Mouse (Mus musculus): ENCODE measurements at regions not wholly inside any gene's neighbourhood (a gene's known extent, or its start where the extent isn't known, plus 50 kb on each side); places are given as distances from the start of the nearest gene placed in this dataset.
A peak's percentile ranks its signal among the peaks of the same experiment; 100 is the strongest.
"Not testable (repeated sequence)": the region's sequence is repeated elsewhere in the genome, so short reads cannot be mapped to it uniquely, and the experiment has no call there.

DNA sequence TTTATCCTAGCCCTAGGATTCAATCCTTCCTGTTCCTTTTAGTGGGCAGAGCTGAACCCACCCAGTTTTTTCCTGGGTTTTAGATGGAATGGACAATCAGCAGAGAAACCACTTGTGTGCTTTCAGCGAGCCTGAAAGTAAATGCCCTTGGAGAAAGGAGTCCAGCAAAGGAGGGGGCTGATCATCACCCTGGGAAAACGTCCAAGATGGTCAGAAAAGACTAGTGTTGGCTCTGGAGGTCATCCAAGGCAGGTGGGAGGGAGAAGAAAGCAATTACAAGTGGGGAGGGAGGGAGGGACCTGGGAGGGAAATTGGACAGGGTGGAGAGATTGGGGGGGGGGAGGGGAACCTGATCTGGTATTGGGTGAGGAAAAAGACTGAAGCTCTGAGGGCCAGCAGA lies 55.6 kb upstream of the Zfp366 start:
- Histone ChIP-seq H3K4me3 (no peak overlapping the region), H3K36me3 (no peaks in the 10 kb centered on the region), H3K27ac (no peak overlapping the region), H3K9me3 (no peaks in the 10 kb centered on the region), H3K4me1 (peaks cover 16% of the 10 kb centered on the region), H3K4me2 (no peak overlapping the region), H3K27me3 (no peaks in the 10 kb centered on the region), H3K9ac (no peak overlapping the region)
- 28% methylated on average over 2 of the region's 2 CpGs for WGBS
- ATAC-seq (ENCODE audit: borderline replicate concordance, extremely low read depth, low FRiP score, low TSS enrichment): no peak

DNA sequence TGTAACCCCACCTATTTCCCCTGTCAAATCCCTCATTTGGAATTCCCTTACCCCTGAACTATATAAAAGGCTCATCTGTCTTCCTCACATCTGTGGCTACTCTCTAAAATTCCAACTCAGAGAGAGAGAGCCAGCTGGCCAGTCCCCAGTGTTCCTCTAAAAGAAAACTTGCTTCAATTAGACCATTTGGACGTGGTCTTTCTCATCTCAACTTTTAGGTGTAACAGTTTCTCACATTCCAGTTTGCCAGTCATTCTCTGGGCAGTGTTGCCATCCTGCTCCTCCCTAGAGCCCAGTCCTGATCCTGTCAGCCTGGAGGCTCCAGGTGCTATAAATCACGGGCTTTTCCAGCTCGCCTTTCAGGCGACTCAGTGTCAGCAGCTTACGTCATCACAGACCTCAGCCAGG lies 56.3 kb upstream of the Zfp366 start:
- 51% methylated on average over 5 of the region's 5 CpGs for WGBS
- H3K27ac ChIP-seq: no peak overlapping the region; the same call in 1 of the 2 replicates

DNA sequence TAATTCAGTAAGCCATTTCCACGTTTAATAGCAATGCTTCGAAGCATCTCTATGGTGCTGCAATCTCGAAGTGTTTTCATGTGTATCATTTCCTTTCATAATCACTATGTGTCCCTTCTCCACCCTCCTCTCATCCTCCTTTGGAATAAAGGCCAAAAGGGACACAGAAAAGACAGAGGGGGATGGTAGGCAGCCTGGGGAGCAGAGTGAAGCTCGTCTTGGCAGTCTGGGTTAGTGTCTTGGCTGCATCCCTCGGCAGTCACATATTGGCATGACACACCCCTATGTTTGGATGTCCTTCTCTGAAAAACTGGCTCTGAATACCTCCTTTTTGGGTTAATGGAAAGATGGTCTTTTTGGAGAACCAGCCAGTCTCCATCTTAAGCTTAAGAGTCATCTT lies 56.9 kb upstream of the Zfp366 start:
- 73% methylated on average over 5 of the region's 5 CpGs for WGBS

More for the DNA sequence above, 56.3 kb upstream of the Zfp366 start:
- Histone ChIP-seq H3K9me3 (no peaks in the 10 kb centered on the region), H3K4me2 (no peak overlapping the region), H3K27me3 (no peaks in the 10 kb centered on the region), H3K36me3 (no peaks in the 10 kb centered on the region), H3K4me1 (peaks cover 16% of the 10 kb centered on the region), H3K4me3 (no peak overlapping the region), H3K9ac (no peak overlapping the region)
- ATAC-seq (ENCODE audit: borderline replicate concordance, extremely low read depth, low FRiP score, low TSS enrichment): no peak

DNA sequence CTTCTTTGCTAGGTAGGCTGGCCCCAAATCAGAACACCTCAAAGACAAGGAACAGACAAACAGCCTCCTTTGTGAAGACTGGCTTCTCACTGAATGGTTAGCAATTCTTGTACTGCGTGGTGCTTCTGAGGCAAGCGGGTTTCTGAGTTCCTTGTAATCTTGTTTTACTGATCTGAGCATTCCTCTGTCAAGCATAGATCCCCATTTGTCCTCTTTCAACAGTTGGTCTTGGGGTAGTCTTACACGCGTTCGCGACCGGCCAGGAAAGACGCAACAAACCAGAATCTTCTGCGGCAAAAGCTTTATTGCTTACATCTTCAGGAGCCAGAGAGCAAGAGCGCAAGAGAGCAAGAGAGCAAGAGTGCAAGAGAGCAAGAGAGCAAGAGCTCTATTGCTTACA lies 57.7 kb upstream of the Zfp366 start:
- H3K4me2 ChIP-seq; H3K36me3 ChIP-seq; H3K4me3 ChIP-seq; ATAC-seq (ENCODE audit: borderline replicate concordance, extremely low read depth, low FRiP score, low TSS enrichment); H3K27ac ChIP-seq; H3K9me3 ChIP-seq; H3K27me3 ChIP-seq; H3K9ac ChIP-seq: not testable (repeated sequence)
- WGBS: 92% methylated on average over 10 of the region's 10 CpGs
- peaks cover 16% of the 10 kb centered on the region for H3K4me1 ChIP-seq

More for the DNA sequence above, 56.9 kb upstream of the Zfp366 start:
- Histone ChIP-seq H3K27me3 (no peaks in the 10 kb centered on the region), H3K9ac (no peak overlapping the region), H3K4me2 (no peak overlapping the region), H3K4me3 (no peak overlapping the region), H3K9me3 (no peaks in the 10 kb centered on the region), H3K36me3 (no peaks in the 10 kb centered on the region), H3K4me1 (peaks cover 16% of the 10 kb centered on the region), H3K27ac (no peak overlapping the region; the same call in 1 of the 2 replicates)
- no peak for ATAC-seq (ENCODE audit: borderline replicate concordance, extremely low read depth, low FRiP score, low TSS enrichment)

DNA sequence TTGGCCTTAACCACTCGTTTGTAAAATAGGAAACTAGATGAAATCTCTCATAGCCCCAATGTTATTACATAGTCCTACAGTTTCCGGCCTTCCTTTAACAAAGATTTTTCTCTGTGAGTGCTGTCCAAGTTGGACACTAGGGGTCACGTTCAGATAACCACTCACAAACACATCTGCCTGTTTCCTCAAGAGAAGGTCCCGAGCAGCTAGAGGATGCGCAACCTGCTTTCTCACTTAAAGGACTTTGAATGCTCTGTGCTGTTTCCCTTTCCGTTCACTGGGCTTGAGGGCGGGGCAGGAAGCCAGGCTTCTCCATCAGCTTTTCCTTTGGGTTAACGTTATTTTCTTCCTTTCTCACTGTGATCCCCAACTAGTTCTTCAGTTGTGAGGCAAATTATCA lies 58.1 kb upstream of the Zfp366 start:
- no peaks in the 10 kb centered on the region for H3K36me3 ChIP-seq
- H3K9me3 ChIP-seq: no peaks in the 10 kb centered on the region
- H3K27ac ChIP-seq: no peak overlapping the region
- 73% methylated on average over 8 of the region's 8 CpGs for WGBS
- ATAC-seq (ENCODE audit: borderline replicate concordance, extremely low read depth, low FRiP score, low TSS enrichment): no peak
- no peak overlapping the region for H3K4me2 ChIP-seq
- no peak overlapping the region for H3K4me3 ChIP-seq
- no peak overlapping the region for H3K9ac ChIP-seq
- H3K4me1 ChIP-seq: peaks cover 16% of the 10 kb centered on the region
- H3K27me3 ChIP-seq: no peaks in the 10 kb centered on the region

DNA sequence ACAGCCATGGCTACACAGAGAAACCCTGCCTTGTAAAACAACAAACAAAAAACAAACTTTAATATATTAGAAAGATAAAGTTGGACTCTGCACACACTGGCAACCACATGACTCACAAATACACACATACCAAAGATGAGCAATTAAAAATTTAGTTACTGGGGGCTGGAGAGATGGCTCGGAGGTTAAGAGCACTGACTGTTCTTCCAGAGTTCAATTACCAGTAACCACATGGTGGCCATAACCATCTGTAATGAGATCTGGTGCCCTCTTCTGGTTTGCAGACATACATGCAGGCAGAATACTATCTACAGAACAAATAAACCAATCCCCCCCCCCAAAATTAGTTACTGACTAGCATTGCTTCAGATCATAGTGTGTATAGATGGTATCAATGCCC lies 58.7 kb upstream of the Zfp366 start:
- no peak overlapping the region for H3K27ac ChIP-seq
- no peaks in the 10 kb centered on the region for H3K36me3 ChIP-seq
- no peak for ATAC-seq (ENCODE audit: borderline replicate concordance, extremely low read depth, low FRiP score, low TSS enrichment)
- 71% methylated on average over 1 of the region's 1 CpGs for WGBS
- H3K9me3 ChIP-seq: no peaks in the 10 kb centered on the region
- H3K27me3 ChIP-seq: no peaks in the 10 kb centered on the region
- no peak overlapping the region for H3K9ac ChIP-seq
- H3K4me3 ChIP-seq: no peak overlapping the region
- H3K4me1 ChIP-seq: peaks cover 16% of the 10 kb centered on the region
- no peak overlapping the region for H3K4me2 ChIP-seq

DNA sequence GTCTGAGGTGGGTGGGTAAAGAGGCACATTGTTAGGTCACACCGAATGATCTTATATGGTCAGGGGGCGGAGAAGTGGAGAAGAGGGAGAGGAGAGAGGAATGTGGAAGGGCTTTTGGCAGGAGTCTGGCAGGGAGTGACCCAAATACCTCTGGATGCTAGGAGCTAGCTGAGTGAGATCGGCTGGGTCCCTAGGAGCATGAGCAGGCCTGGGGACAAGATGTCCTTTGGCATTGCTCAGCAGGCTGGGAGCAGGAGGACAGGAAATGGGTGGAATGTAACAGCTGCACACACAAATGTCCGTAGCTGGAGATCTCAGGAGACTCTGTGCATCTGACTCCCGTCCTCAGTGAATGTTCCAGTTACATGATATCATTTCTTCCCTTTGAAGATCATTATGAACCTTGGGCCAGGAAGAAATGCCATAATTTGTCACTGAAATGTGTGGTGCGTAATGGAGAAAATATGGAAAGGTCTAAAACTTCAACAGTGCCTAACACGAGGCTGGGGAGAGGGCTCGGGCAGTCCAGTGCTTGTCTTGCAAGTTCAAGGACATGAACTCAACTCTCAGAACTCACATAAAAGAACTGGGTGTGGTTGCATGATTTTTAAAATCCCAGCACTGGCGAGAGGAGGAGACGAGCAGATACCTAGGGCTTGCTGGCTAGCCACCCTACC lies 59.6 kb upstream of the Zfp366 start:
- WGBS: 37% methylated on average over 10 of the region's 10 CpGs
- ATAC-seq (ENCODE audit: borderline replicate concordance, extremely low read depth, low FRiP score, low TSS enrichment): peak; percentile 76
- H3K9ac ChIP-seq: no peak overlapping the region
- H3K27me3 ChIP-seq: no peaks in the 10 kb centered on the region
- H3K4me2 ChIP-seq: no peak overlapping the region
- H3K9me3 ChIP-seq: no peaks in the 10 kb centered on the region
- peaks cover 16% of the 10 kb centered on the region for H3K4me1 ChIP-seq
- no peaks in the 10 kb centered on the region for H3K36me3 ChIP-seq
- no peak overlapping the region for H3K4me3 ChIP-seq
- peak overlapping the region; percentile 70 for H3K27ac ChIP-seq

DNA sequence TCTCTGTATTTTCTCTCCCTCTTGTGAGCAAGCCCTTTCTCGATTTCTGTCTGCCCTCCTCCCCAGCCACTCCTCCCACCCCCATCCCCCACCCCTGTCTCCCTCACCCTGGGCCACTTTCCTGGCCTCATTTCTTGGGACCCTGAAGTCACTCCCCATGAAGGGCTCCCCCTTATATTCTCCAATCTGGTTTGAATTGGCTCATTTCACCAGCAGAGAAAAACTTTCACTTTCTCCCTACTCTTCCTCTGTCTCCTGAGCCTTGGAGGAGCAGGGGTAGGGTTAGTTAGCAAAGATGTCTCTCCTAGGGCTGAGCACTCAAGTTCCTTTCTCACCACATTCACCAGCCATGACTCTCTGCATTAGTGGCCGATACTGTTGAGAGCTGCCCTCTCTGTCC lies 60.5 kb upstream of the Zfp366 start:
- no peak for ATAC-seq (ENCODE audit: borderline replicate concordance, extremely low read depth, low FRiP score, low TSS enrichment)
- H3K27me3 ChIP-seq: no peaks in the 10 kb centered on the region
- no peak overlapping the region for H3K4me3 ChIP-seq
- H3K9ac ChIP-seq: no peak overlapping the region
- H3K27ac ChIP-seq: peak overlapping the region; percentile 70
- H3K4me2 ChIP-seq: no peak overlapping the region; the same call in 1 of the 2 replicates
- 39% methylated on average over 1 of the region's 2 CpGs for WGBS
- no peaks in the 10 kb centered on the region for H3K36me3 ChIP-seq
- no peaks in the 10 kb centered on the region for H3K9me3 ChIP-seq
- H3K4me1 ChIP-seq: peaks cover 16% of the 10 kb centered on the region

DNA sequence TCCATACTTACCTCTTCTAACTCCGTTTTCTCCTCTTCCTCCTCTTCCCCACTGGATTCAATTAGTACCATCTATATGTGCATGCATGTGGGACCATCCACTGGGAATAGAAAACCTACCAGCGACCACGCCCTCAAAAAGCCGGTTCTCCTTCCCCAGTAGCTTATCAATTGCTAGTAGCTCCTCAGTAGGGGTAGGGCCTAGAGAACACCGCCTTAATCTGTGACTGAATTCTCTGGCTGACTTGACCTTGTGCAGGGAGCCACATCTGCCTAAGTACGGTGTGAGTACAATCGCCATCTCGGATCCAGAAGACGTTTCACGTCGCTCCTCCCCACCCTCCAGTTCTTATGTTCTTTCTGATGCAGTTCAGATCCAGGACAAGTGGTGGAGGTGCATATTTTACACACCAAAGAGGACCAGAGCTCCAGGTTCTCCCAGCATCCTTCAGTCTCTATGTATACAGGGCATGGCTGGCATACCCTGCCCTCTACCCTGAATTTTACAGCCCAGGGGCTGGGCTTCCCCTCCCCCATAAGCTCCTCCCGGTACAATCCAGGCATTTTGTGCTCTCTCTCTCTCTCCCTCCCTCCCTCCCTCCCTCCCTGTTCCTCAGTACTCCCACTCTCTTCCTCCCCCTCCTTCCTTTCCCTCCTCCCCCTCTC lies 61.0 kb upstream of the Zfp366 start:
- Histone ChIP-seq H3K4me2 (no peak overlapping the region), H3K4me3 (no peak overlapping the region), H3K36me3 (no peaks in the 10 kb centered on the region), H3K9me3 (no peaks in the 10 kb centered on the region), H3K27me3 (no peaks in the 10 kb centered on the region), H3K9ac (no peak overlapping the region), H3K27ac (no peak overlapping the region), H3K4me1 (peaks cover 16% of the 10 kb centered on the region)
- WGBS: 72% methylated on average over 12 of the region's 12 CpGs
- ATAC-seq (ENCODE audit: borderline replicate concordance, extremely low read depth, low FRiP score, low TSS enrichment): no peak; the same call in 1 of the 2 replicates

DNA sequence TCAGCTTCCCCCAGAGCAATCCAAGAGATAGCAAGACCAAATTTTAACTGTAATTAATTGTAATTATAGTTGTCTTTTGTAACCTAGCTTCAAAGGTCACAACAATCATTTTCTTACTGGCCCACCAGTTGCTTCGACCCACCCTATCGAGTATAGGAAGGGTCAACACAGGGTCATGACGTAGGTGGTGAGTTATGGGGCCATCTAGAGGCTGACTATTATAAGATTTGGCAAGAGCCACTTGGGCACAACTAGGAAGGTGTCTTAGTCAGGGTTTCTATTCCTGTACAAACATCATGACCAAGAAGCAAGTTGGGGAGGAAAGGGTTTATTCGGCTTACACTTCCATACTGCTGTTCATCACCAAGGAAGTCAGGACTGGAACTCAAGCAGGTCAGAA lies 62.1 kb upstream of the Zfp366 start:
- H3K9ac ChIP-seq; H3K4me3 ChIP-seq; H3K27me3 ChIP-seq; H3K4me2 ChIP-seq; ATAC-seq (ENCODE audit: borderline replicate concordance, extremely low read depth, low FRiP score, low TSS enrichment); H3K27ac ChIP-seq; H3K9me3 ChIP-seq; H3K36me3 ChIP-seq: not testable (repeated sequence)
- 74% methylated on average over 4 of the region's 4 CpGs for WGBS
- H3K4me1 ChIP-seq: peaks cover 16% of the 10 kb centered on the region

DNA sequence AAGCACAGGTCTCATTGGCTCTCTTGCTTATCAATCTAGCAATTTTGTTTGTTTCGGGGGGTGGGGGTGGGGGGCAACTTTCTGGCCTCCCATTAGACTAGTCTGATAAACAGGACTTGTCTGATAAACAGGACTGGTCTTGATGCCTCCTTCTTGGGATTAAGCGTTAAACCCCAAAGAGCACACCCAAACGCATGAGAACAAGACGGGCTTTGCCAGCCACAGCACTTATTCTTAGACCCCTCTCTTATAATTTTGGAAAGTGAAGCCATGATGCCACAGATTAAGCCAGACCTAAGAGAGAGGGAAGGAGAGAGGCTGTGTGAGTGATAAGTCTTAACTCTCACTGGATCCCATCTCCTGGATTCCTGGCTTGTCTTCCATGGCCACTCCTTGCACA lies 63.5 kb upstream of the Zfp366 start:
- ATAC-seq (ENCODE audit: borderline replicate concordance, extremely low read depth, low FRiP score, low TSS enrichment): no peak
- H3K36me3 ChIP-seq: no peaks in the 10 kb centered on the region
- no peak overlapping the region for H3K4me2 ChIP-seq
- peaks cover 16% of the 10 kb centered on the region for H3K4me1 ChIP-seq
- no peaks in the 10 kb centered on the region for H3K27me3 ChIP-seq
- no peak overlapping the region for H3K4me3 ChIP-seq
- H3K9me3 ChIP-seq: no peaks in the 10 kb centered on the region
- whole genome bisulfite sequencing: 93% methylated on average over 4 of the region's 4 CpGs
- H3K9ac ChIP-seq: no peak overlapping the region
- no peak overlapping the region for H3K27ac ChIP-seq

DNA sequence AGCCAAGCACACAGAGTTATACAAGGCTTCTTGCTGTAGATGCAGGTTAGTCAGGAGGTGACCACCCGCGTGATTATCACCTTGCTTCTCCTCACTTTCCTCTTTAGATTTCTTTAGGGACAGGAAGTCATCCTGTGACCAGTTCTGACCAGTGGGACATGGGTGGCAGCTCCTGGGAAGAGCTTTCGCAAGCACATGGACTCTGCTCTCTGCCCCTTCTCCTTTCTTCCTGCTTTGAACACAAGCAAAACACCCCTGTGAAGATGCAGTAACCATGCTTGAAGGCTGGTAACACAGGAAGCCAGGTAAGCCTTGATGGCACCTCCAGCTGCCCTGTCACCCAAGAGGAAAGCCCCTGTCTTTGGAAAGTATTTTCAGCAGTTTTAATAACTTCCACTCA lies 64.7 kb upstream of the Zfp366 start:
- Histone ChIP-seq H3K9ac (no peak overlapping the region), H3K36me3 (no peaks in the 10 kb centered on the region), H3K27me3 (no peaks in the 10 kb centered on the region), H3K9me3 (no peaks in the 10 kb centered on the region), H3K4me1 (peaks cover 9% of the 10 kb centered on the region), H3K27ac (no peak overlapping the region), H3K4me3 (no peak overlapping the region), H3K4me2 (no peak overlapping the region)
- WGBS: 89% methylated on average over 3 of the region's 3 CpGs
- no peak for ATAC-seq (ENCODE audit: borderline replicate concordance, extremely low read depth, low FRiP score, low TSS enrichment)

Measured in lung, embryonic 15.5 days (tissue).